Mouse (Mus musculus) erythroblast, embryonic 14.5 days (primary cell): ENCODE data around the gene Rapgef6.

Experiments
- GATA1 ChIP-seq: IDR thresholded peaks from 2 replicates; pipeline ENCODE4 v1.6.1; 2012; ENCODE audit warnings: low read length, inconsistent platforms, mixed read lengths
- TAL1 ChIP-seq: IDR thresholded peaks from 3 replicates; pipeline ENCODE4 v1.6.1; 2012; ENCODE audit warnings: low read length, inconsistent platforms, mixed read lengths

DNA sequence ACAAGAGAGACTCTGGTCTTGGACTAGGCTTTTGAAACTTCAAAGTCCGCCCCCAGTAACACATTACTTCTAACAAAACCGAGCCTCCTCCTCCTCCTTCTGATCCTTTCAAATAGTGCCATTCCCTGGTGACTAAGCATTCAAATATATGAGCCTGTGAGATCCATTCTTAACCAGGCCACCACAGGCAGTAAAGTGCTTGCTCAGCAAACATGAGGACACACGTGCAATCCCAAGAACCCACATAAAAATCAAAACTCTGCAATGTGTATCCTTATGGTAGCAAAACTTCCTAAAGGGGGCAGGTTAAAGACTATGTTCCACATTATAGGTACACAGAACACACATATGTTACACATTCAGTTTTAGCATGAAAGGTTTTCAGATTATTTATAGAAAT lies 81.8 kb downstream of the Rapgef6 start:
- no peak for TF ChIP-seq GATA1
- TF ChIP-seq TAL1 = no peak
